Mouse (Mus musculus): ENCODE measurements around the gene Rnls. TPM values are rescaled to one million over a fixed set of nuclear protein-coding genes. Genes with fewer than 3 reads are reported as not detected.

Rnls gene
- total and polyA plus RNA-seq, 3 experiments: not detected

GRCm38 (mm10) chr19:33276421-33276820 is 115.7 kb downstream of the Rnls start:
- Histone ChIP-seq H3K27ac (ENCODE audit: control insufficient read depth, low read depth, low read length) (no peak overlapping the region), H3K27me3 (ENCODE audit: control insufficient read depth in 1 of 2, insufficient read depth in 2 of 2, low read length in 2 of 2) (peaks cover 5 to 7% of the 10 kb centered on the region in 2 experiments), H3K4me1 (ENCODE audit: control insufficient read depth in 1 of 2, insufficient read depth in 2 of 2, low read length in 2 of 2) (no peaks in the 10 kb centered on the region), H3K9me3 (replicated peaks; ENCODE audit: insufficient read depth, low read length) (no peaks in the 10 kb centered on the region), H3K4me3 (ENCODE audit: control insufficient read depth in 1 of 2, insufficient read depth in 1 of 2, low read depth in 2 of 2, low read length in 2 of 2) (no peak overlapping the region), H3K36me3 (ENCODE audit: control insufficient read depth in 1 of 2, insufficient read depth in 2 of 2, low read length in 2 of 2) (no peaks in the 10 kb centered on the region), H3K79me2 (ENCODE audit: control insufficient read depth, insufficient read depth, low read length, poor library complexity) (no peaks in the 10 kb centered on the region), H3K9ac (ENCODE audit: control insufficient read depth, low read depth, low read length, poor library complexity, severe bottlenecking) (no peak overlapping the region)
- DNase-seq (ENCODE audit: low read depth, low spot score): no peak
- TF ChIP-seq MAX (IDR thresholded peaks at IDR 0.05; ENCODE audit: low read length) (no peak), ZMIZ1 (IDR thresholded peaks at IDR 0.05; ENCODE audit: low read depth, low read length) (no peak), HCFC1 (IDR thresholded peaks at IDR 0.05; ENCODE audit: low read depth, low read length) (no peak), RAD21 (IDR thresholded peaks at IDR 0.05; ENCODE audit: low read depth, low read length) (no peak), CTCF (IDR thresholded peaks at IDR 0.05 in 2 of 3, conservative IDR thresholded peaks at IDR 0.05 in 1 of 3; ENCODE audit: control insufficient read depth in 1 of 3, insufficient read depth in 1 of 3, low read depth in 2 of 3, low read length in 3 of 3, poor library complexity in 1 of 3, severe bottlenecking in 1 of 3) (no peak), JUND (IDR thresholded peaks at IDR 0.05; ENCODE audit: low read depth, low read length) (no peak), UBTF (IDR thresholded peaks at IDR 0.05; ENCODE audit: borderline replicate concordance, insufficient read depth, low read depth, low read length) (no peak), MAZ (IDR thresholded peaks at IDR 0.05; ENCODE audit: low read depth, low read length) (no peak), NELFE (IDR thresholded peaks at IDR 0.05; ENCODE audit: low read depth, low read length) (no peak), MAFK (IDR thresholded peaks at IDR 0.05; ENCODE audit: borderline replicate concordance, low read depth, low read length) (no peak), CHD1 (IDR thresholded peaks at IDR 0.05; ENCODE audit: low read depth, low read length) (no peak), USF2 (IDR thresholded peaks at IDR 0.05; ENCODE audit: borderline replicate concordance in 1 of 2, insufficient read depth in 1 of 2, low read depth in 1 of 2, low read length in 2 of 2) (no peak), GABPA (IDR thresholded peaks at IDR 0.05; ENCODE audit: low read depth, low read length) (no peak), BHLHE40 (IDR thresholded peaks at IDR 0.05; ENCODE audit: borderline replicate concordance, low read depth, low read length) (no peak)

GRCm38 (mm10) chr19:33273676-33274075 is 118.4 kb downstream of the Rnls start:
- peaks cover 0 to 3% of the 10 kb centered on the region in 2 experiments; a peak in 1 of 4 replicates for H3K4me1 ChIP-seq (ENCODE audit: control insufficient read depth in 1 of 2, insufficient read depth in 2 of 2, low read length in 2 of 2)
- TF ChIP-seq SMC3 (IDR thresholded peaks at IDR 0.05; ENCODE audit: low read depth, low read length) (no peak), ELF1 (IDR thresholded peaks at IDR 0.05; ENCODE audit: low read depth, low read length) (no peak), MEF2A (IDR thresholded peaks at IDR 0.05; ENCODE audit: extremely low read depth, insufficient replicate concordance, low read depth, low read length, poor library complexity, severe bottlenecking) (no peak), GATA1 (IDR thresholded peaks at IDR 0.05; ENCODE audit: low read depth, low read length) (no peak), POLR2AphosphoS5 (IDR thresholded peaks at IDR 0.05; ENCODE audit: borderline replicate concordance, low read depth, low read length) (no peak), TCF12 (IDR thresholded peaks at IDR 0.05; ENCODE audit: low read depth, low read length) (no peak), EP300 (IDR thresholded peaks at IDR 0.05; ENCODE audit: low read depth in 1 of 2, low read length in 2 of 2) (no peak), BHLHE40 (IDR thresholded peaks at IDR 0.05; ENCODE audit: borderline replicate concordance, low read depth, low read length) (no peak), MAFK (IDR thresholded peaks at IDR 0.05; ENCODE audit: borderline replicate concordance, low read depth, low read length) (no peak), CHD1 (IDR thresholded peaks at IDR 0.05; ENCODE audit: low read depth, low read length) (no peak), CHD2 (IDR thresholded peaks at IDR 0.05; ENCODE audit: low read length) (no peak), POLR2A (IDR thresholded peaks at IDR 0.05; ENCODE audit: control insufficient read depth in 1 of 2, insufficient read depth in 1 of 2, low read depth in 1 of 2, low read length in 2 of 2, poor library complexity in 1 of 2) (no peak), MXI1 (IDR thresholded peaks at IDR 0.05; ENCODE audit: low read depth, low read length) (no peak), USF2 (IDR thresholded peaks at IDR 0.05; ENCODE audit: borderline replicate concordance in 1 of 2, insufficient read depth in 1 of 2, low read depth in 1 of 2, low read length in 2 of 2) (no peak), MAZ (IDR thresholded peaks at IDR 0.05; ENCODE audit: low read depth, low read length) (no peak), NRF1 (IDR thresholded peaks at IDR 0.05; ENCODE audit: insufficient read depth, low read depth, low read length, poor library complexity, severe bottlenecking) (no peak), CTCF (IDR thresholded peaks at IDR 0.05 in 2 of 3, conservative IDR thresholded peaks at IDR 0.05 in 1 of 3; ENCODE audit: control insufficient read depth in 1 of 3, insufficient read depth in 1 of 3, low read depth in 2 of 3, low read length in 3 of 3, poor library complexity in 1 of 3, severe bottlenecking in 1 of 3) (no peak), UBTF (IDR thresholded peaks at IDR 0.05; ENCODE audit: borderline replicate concordance, insufficient read depth, low read depth, low read length) (no peak), GABPA (IDR thresholded peaks at IDR 0.05; ENCODE audit: low read depth, low read length) (no peak), MAX (IDR thresholded peaks at IDR 0.05; ENCODE audit: low read length) (no peak)
- H3K36me3 ChIP-seq (ENCODE audit: control insufficient read depth in 1 of 2, insufficient read depth in 2 of 2, low read length in 2 of 2): no peaks in the 10 kb centered on the region; a peak in 1 of 4 replicates
- no peak for DNase-seq (ENCODE audit: low read depth, low spot score)
- no peak overlapping the region for H3K27ac ChIP-seq (ENCODE audit: control insufficient read depth, low read depth, low read length)
- no peak overlapping the region for H3K4me3 ChIP-seq (ENCODE audit: control insufficient read depth in 1 of 2, insufficient read depth in 1 of 2, low read depth in 2 of 2, low read length in 2 of 2)
- H3K79me2 ChIP-seq (ENCODE audit: control insufficient read depth, insufficient read depth, low read length, poor library complexity): no peaks in the 10 kb centered on the region
- H3K27me3 ChIP-seq (ENCODE audit: control insufficient read depth in 1 of 2, insufficient read depth in 2 of 2, low read length in 2 of 2): peaks cover 5% of the 10 kb centered on the region in 2 experiments
- H3K9ac ChIP-seq (ENCODE audit: control insufficient read depth, low read depth, low read length, poor library complexity, severe bottlenecking): no peak overlapping the region
- no peaks in the 10 kb centered on the region for H3K9me3 ChIP-seq (replicated peaks; ENCODE audit: insufficient read depth, low read length)
